Mouse (Mus musculus) limb, embryonic 14.5 days (tissue): ENCODE results near the gene Trim46. TPM values are rescaled to one million over a fixed set of nuclear protein-coding genes. Genes with fewer than 3 reads are reported as not detected.

Source experiments
- ATAC-seq: fragments of 200-750 bp; cut with Nextera tagmentation; 2 replicates; pipeline ENCODE4 v1.8.0; 2017; ENCODE audit warnings: low read depth, moderate number of reproducible peaks, moderate TSS enrichment; ENCODE audit not compliant: low FRiP score
- DNase-seq: peaks from one replicate; pipeline ENCODE4 v3.0.0-alpha.2; 2015; ENCODE audit warnings: low spot score
- H3K27ac ChIP-seq: fragments of 300-500 bp; sonication (generic); replicated peaks from 2 replicates; pipeline ENCODE4 v1.5.1; 2014; ENCODE audit warnings: low read depth, mild to moderate bottlenecking, low read length, moderate library complexity, mixed read lengths
- H3K27me3 ChIP-seq: fragments of 300-500 bp; sonication (generic); 2 replicates; pipeline ENCODE4 v1.6.1; 2014; ENCODE audit warnings: low read length, mixed read lengths; ENCODE audit not compliant: control insufficient read depth, insufficient read depth
- H3K36me3 ChIP-seq: fragments of 300-500 bp; sonication (generic); 2 replicates; pipeline ENCODE4 v1.6.1; 2014; ENCODE audit warnings: mild to moderate bottlenecking, low read length, moderate library complexity, mixed read lengths; ENCODE audit not compliant: control insufficient read depth, insufficient read depth
- H3K4me1 ChIP-seq: fragments of 300-500 bp; sonication (generic); 2 replicates; pipeline ENCODE4 v1.6.1; 2014; ENCODE audit warnings: antibody characterized with exemption, low read length, mixed read lengths; ENCODE audit not compliant: control insufficient read depth, insufficient read depth
- H3K4me2 ChIP-seq: fragments of 300-500 bp; sonication (generic); replicated peaks from 2 replicates; pipeline ENCODE4 v1.6.1; 2014; ENCODE audit warnings: low read depth, mild to moderate bottlenecking, low read length, moderate library complexity; ENCODE audit not compliant: severe bottlenecking
- H3K4me3 ChIP-seq: fragments of 300-500 bp; sonication (generic); replicated peaks from 2 replicates; pipeline ENCODE4 v1.5.1; 2014; ENCODE audit warnings: low read length
- H3K9ac ChIP-seq: fragments of 300-500 bp; sonication (generic); 2 replicates; pipeline ENCODE4 v1.6.1; 2014; ENCODE audit warnings: mild to moderate bottlenecking, low read depth, low read length, moderate library complexity; ENCODE audit not compliant: severe bottlenecking
- H3K9me3 ChIP-seq: fragments of 300-500 bp; sonication (generic); 2 replicates; pipeline ENCODE4 v1.6.1; 2016; ENCODE audit warnings: low read length; ENCODE audit not compliant: control insufficient read depth
- POLR2A ChIP-seq: fragments of 200-500 bp; IDR thresholded peaks from 2 replicates; pipeline ENCODE4 v1.8.0; 2012; ENCODE audit warnings: inconsistent platforms, mild to moderate bottlenecking, moderate library complexity, borderline replicate concordance; ENCODE audit not compliant: insufficient read depth, insufficient read length; ENCODE audit errors: extremely low read depth
- WGBS: fragments of 180-500 bp; shearing (Covaris S2); extraction: QIAGEN DNeasy Blood & Tissue Kit; methylation state at CpG from one replicate; pipeline ENCODE4 v1.1.7; 2014; 5-methylcytosine and 5-hydroxymethylcytosine counted together
- polyA plus RNA-seq, 2 experiments: library from polyadenylated mRNA; depleted of rRNA in 1 of 2; stranded (reverse) in 1 of 2; unstranded in 1 of 2; fragments of >200 nt; fragmentation: Nextera tagmentation in 1 of 2; extraction: Ambion mirVana in 1 of 2; gene quantifications; 2 replicates each; pipeline versions ENCODE4 v1.2.1 to v1.2.3; 2012 to 2014

Trim46 gene
- polyA plus RNA-seq, 2 experiments: 3.9 to 19.0 TPM

- Histone ChIP-seq H3K27me3 (no peaks in the 10 kb centered on the region), H3K4me1 (peaks cover 10% of the 10 kb centered on the region), H3K27ac (no peak overlapping the region), H3K4me2 (no peak overlapping the region), H3K9me3 (no peaks in the 10 kb centered on the region), H3K9ac (no peak overlapping the region), H3K4me3 (no peak overlapping the region), H3K36me3 (peaks cover 55% of the 10 kb centered on the region)
- 90% methylated on average over 7 of the region's 7 CpGs for WGBS
- no peak for ATAC-seq
- DNase-seq: no peak
- no peak for TF ChIP-seq POLR2A
Observed at GRCm38 (mm10) chr3:89209731-89210130, 36.4 kb downstream of the Trim46 start.

- H3K36me3 ChIP-seq: peaks cover 55% of the 10 kb centered on the region
- no peak for DNase-seq
- no peaks in the 10 kb centered on the region for H3K9me3 ChIP-seq
- H3K9ac ChIP-seq: no peak overlapping the region
- no peak for TF ChIP-seq POLR2A
- H3K27me3 ChIP-seq: no peaks in the 10 kb centered on the region
- no peak overlapping the region for H3K4me2 ChIP-seq
- peaks cover 7% of the 10 kb centered on the region for H3K4me1 ChIP-seq
- H3K27ac ChIP-seq: no peak overlapping the region
- WGBS: 82% methylated on average over 6 of the region's 6 CpGs
- no peak for ATAC-seq
- no peak overlapping the region for H3K4me3 ChIP-seq
Observed at GRCm38 (mm10) chr3:89208736-89209135, 37.4 kb downstream of the Trim46 start.

- Histone ChIP-seq H3K4me3 (no peak overlapping the region), H3K27me3 (no peaks in the 10 kb centered on the region), H3K27ac (no peak overlapping the region), H3K9ac (no peak overlapping the region), H3K4me2 (no peak overlapping the region), H3K4me1 (peaks cover 10% of the 10 kb centered on the region), H3K36me3 (peaks cover 55% of the 10 kb centered on the region), H3K9me3 (no peaks in the 10 kb centered on the region)
- 82% methylated on average over 13 of the region's 13 CpGs for WGBS
- TF ChIP-seq POLR2A: no peak
- ATAC-seq (no peak), DNase-seq (no peak)
Observed at GRCm38 (mm10) chr3:89208075-89208657, 37.9 kb downstream of the Trim46 start.

GRCm38 (mm10) chr3:89206695-89207094 is 39.4 kb downstream of the Trim46 start:
- WGBS: 76% methylated on average over 2 of the region's 2 CpGs
- Histone ChIP-seq H3K27me3 (no peaks in the 10 kb centered on the region), H3K36me3 (peaks cover 55% of the 10 kb centered on the region), H3K4me1 (peaks cover 4% of the 10 kb centered on the region), H3K27ac (no peak overlapping the region), H3K4me2 (no peak overlapping the region), H3K9ac (no peak overlapping the region), H3K4me3 (no peak overlapping the region), H3K9me3 (no peaks in the 10 kb centered on the region)
- DNase-seq (no peak), ATAC-seq (no peak)
- no peak for TF ChIP-seq POLR2A

- peaks cover 55% of the 10 kb centered on the region for H3K36me3 ChIP-seq
- H3K27me3 ChIP-seq: no peaks in the 10 kb centered on the region
- 94% methylated on average over 7 of the region's 7 CpGs for WGBS
- H3K27ac ChIP-seq: no peak overlapping the region
- TF ChIP-seq POLR2A: no peak
- H3K9me3 ChIP-seq: no peaks in the 10 kb centered on the region
- no peak overlapping the region for H3K9ac ChIP-seq
- peaks cover 4% of the 10 kb centered on the region for H3K4me1 ChIP-seq
- no peak for DNase-seq
- H3K4me3 ChIP-seq: no peak overlapping the region
- H3K4me2 ChIP-seq: no peak overlapping the region
- ATAC-seq: no peak
Observed at GRCm38 (mm10) chr3:89206079-89206478, 40.0 kb downstream of the Trim46 start.
